Mouse (Mus musculus) hindbrain, embryonic 11.5 days (tissue): ENCODE measurements around the gene Cux1. TPM values are rescaled to one million over a fixed set of nuclear protein-coding genes. Genes with fewer than 3 reads are reported as not detected.
"Not testable (repeated sequence)": the region's sequence is repeated elsewhere in the genome, so short reads cannot be mapped to it uniquely, and the experiment has no call there.

Source experiments
- ATAC-seq: fragments of 200-750 bp; cut with Nextera tagmentation; 2 replicates; pipeline ENCODE4 v1.8.0; 2017; ENCODE audit warnings: mild to moderate bottlenecking, moderate TSS enrichment, moderate library complexity; ENCODE audit not compliant: low FRiP score
- DNase-seq: peaks from one replicate; pipeline ENCODE4 v3.0.0-alpha.2; 2015; ENCODE audit warnings: low spot score
- H3K27ac ChIP-seq: fragments of 300-500 bp; sonication (generic); 2 replicates; pipeline ENCODE4 v1.5.1; 2014; ENCODE audit warnings: mild to moderate bottlenecking, low read depth, low read length
- H3K27me3 ChIP-seq: fragments of 300-500 bp; sonication (generic); 2 replicates; pipeline ENCODE4 v1.6.1; 2014; ENCODE audit warnings: mild to moderate bottlenecking, low read length, moderate library complexity, mixed read lengths; ENCODE audit not compliant: control insufficient read depth, insufficient read depth
- H3K36me3 ChIP-seq: fragments of 300-500 bp; sonication (generic); 2 replicates; pipeline ENCODE4 v1.6.1; 2014; ENCODE audit warnings: mild to moderate bottlenecking, low read length, moderate library complexity, mixed read lengths; ENCODE audit not compliant: control insufficient read depth, insufficient read depth
- H3K4me1 ChIP-seq: fragments of 300-500 bp; sonication (generic); replicated peaks from 2 replicates; pipeline ENCODE4 v1.6.1; 2014; ENCODE audit warnings: low read length, mixed read lengths; ENCODE audit not compliant: control insufficient read depth, insufficient read depth
- H3K4me2 ChIP-seq: fragments of 300-500 bp; sonication (generic); replicated peaks from 2 replicates; pipeline ENCODE4 v1.6.1; 2014; ENCODE audit warnings: mild to moderate bottlenecking, low read depth, low read length
- H3K4me3 ChIP-seq: fragments of 300-500 bp; sonication (generic); 2 replicates; pipeline ENCODE4 v1.5.1; 2014; ENCODE audit warnings: low read depth, low read length
- H3K9ac ChIP-seq: fragments of 300-500 bp; sonication (generic); 2 replicates; pipeline ENCODE4 v1.6.1; 2014; ENCODE audit warnings: low read depth, low read length
- H3K9me3 ChIP-seq: fragments of 300-500 bp; sonication (generic); 2 replicates; pipeline ENCODE4 v1.6.1; 2016; ENCODE audit warnings: low read length; ENCODE audit not compliant: control insufficient read depth
- WGBS: fragments of 180-500 bp; shearing (Covaris S2); extraction: QIAGEN DNeasy Blood & Tissue Kit; methylation state at CpG from one replicate; pipeline ENCODE4 v1.1.7; 2014; 5-methylcytosine and 5-hydroxymethylcytosine counted together
- polyA plus RNA-seq: library from polyadenylated mRNA; unstranded; fragments of >200 nt; fragmentation: Nextera tagmentation; extraction: Ambion mirVana; gene quantifications from 2 replicates; pipeline ENCODE4 v1.2.1, GENCODE M21; 2014

Cux1 gene
- polyA plus RNA-seq, 1 experiment from 2014 or later, result 107 TPM

DNA sequence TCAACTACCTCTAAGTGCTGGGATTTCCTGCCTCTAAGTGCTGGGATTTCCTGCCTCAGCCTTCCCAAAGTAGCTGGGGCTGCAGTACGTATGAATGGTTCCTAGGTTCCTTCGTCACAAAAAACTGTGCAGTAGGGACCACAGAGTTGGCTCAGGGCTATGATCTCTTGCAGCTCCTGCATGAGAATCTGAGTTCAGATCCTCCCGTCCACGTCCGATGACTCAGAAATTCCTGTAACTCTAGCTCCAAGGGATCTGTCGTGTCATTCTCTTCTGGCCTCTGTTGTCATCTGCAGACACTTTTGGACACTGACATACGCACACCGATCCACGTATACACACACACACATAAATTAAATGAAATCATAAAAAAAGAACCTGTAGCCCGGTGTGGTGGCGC lies 354.6 kb downstream of the Cux1 start:
- Histone ChIP-seq H3K9me3 (no peaks in the 10 kb centered on the region; the same call in 1 of the 2 replicates), H3K9ac (no peak overlapping the region), H3K4me1 (no peaks in the 10 kb centered on the region), H3K36me3 (no peaks in the 10 kb centered on the region), H3K4me2 (no peak overlapping the region), H3K27ac (no peak overlapping the region), H3K4me3 (no peak overlapping the region), H3K27me3 (no peaks in the 10 kb centered on the region)
- WGBS, result 92% methylated on average over 11 of the region's 11 CpGs
- no peak for DNase-seq
- no peak for ATAC-seq

DNA sequence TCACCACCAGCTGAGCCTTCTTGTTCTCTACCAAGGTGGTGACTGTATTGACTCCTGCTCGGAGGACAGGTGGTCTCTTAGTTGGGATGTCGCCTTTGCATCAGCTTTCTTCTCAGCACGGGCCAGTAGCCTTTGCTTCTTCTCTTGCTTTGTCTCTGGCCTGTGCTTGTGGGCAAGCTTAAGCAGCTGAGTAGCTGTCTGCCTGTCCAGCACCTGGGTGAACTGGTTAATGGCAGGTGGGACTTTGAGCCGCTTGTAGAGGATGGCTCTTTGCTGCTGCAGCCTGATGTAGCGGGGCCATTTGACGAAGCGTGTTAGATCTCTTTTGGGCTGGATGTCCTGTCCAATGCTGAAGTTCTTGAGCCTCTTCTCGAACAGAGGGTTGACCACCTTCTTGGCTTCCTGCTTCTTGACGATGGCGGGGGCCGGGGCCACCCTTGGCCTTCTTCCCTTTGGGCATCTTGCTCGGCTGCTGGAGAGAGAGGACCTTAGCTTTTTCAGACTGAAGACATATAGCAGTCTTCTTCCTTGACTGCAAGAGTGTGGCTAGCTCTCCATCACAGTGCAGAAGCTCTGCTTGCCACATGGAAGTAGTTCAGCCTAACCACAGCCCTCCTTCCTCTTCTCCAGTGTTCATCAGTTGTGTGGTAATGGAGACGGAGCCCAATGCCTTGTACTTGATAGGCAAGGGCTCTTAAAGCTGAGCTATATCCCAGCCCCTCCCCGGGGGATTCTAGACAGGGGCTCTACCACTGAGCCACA lies 355.8 kb downstream of the Cux1 start:
- H3K36me3 ChIP-seq, H3K27ac ChIP-seq, H3K4me1 ChIP-seq, H3K4me2 ChIP-seq, H3K9ac ChIP-seq, H3K27me3 ChIP-seq, DNase-seq, H3K4me3 ChIP-seq, H3K9me3 ChIP-seq, ATAC-seq: not testable (repeated sequence)
- WGBS, result 90% methylated on average over 14 of the region's 14 CpGs

DNA sequence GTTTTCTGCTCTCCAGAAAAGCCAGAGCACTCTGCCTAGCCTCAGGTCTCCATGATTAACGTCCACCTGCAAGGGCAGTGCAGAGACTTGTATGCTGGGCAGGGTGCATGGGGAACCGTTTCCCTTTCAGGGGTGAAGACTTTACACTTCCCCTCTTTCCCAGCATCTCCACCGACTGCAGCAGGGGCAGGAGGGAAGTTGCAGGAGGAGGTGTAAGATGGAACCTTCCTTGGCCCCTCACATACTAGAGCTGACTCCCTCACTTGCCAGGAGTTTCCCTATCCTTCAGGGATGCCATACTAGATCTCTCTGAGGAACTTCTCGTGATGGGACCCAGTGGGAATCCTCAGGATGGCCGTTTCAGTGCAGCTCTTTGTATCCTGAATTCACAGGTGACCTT lies 356.7 kb downstream of the Cux1 start:
- Histone ChIP-seq H3K9ac (no peak overlapping the region), H3K36me3 (no peaks in the 10 kb centered on the region), H3K4me1 (no peaks in the 10 kb centered on the region), H3K4me3 (no peak overlapping the region), H3K27ac (no peak overlapping the region), H3K9me3 (no peaks in the 10 kb centered on the region; the same call in 1 of the 2 replicates), H3K27me3 (no peaks in the 10 kb centered on the region), H3K4me2 (no peak overlapping the region)
- ATAC-seq (no peak), DNase-seq (no peak)
- 70% methylated on average over 5 of the region's 5 CpGs for WGBS

- no peak overlapping the region for H3K27ac ChIP-seq
- no peaks in the 10 kb centered on the region for H3K4me1 ChIP-seq
- H3K36me3 ChIP-seq, result no peaks in the 10 kb centered on the region
- ATAC-seq (peak; percentile 57), DNase-seq (peak; percentile 89)
- H3K9me3 ChIP-seq, result no peaks in the 10 kb centered on the region
- no peak overlapping the region for H3K4me3 ChIP-seq
- no peaks in the 10 kb centered on the region for H3K27me3 ChIP-seq
- H3K4me2 ChIP-seq, result no peak overlapping the region
- WGBS, result 34% methylated on average over 7 of the region's 7 CpGs
- H3K9ac ChIP-seq, result no peak overlapping the region
Observed at GRCm38 (mm10) chr5:136201832-136202231, 365.5 kb downstream of the Cux1 start.

GRCm38 (mm10) chr5:136199526-136199925 lies 367.8 kb downstream of the Cux1 start:
- Histone ChIP-seq H3K4me1 (no peaks in the 10 kb centered on the region), H3K4me2 (peak overlapping the region; percentile 47), H3K36me3 (0 out of 2 replicates have a peak, but pooled peaks cover 3% of the 10 kb centered on the region), H3K27me3 (no peaks in the 10 kb centered on the region), H3K27ac (peak overlapping the region; percentile 54; the same call in 1 of the 2 replicates), H3K4me3 (peak overlapping the region; percentile 90), H3K9me3 (no peaks in the 10 kb centered on the region), H3K9ac (peak overlapping the region; percentile 74)
- WGBS, result 31% methylated on average over 11 of the region's 11 CpGs
- peak; percentile 37 for DNase-seq
- ATAC-seq, result no peak

DNA sequence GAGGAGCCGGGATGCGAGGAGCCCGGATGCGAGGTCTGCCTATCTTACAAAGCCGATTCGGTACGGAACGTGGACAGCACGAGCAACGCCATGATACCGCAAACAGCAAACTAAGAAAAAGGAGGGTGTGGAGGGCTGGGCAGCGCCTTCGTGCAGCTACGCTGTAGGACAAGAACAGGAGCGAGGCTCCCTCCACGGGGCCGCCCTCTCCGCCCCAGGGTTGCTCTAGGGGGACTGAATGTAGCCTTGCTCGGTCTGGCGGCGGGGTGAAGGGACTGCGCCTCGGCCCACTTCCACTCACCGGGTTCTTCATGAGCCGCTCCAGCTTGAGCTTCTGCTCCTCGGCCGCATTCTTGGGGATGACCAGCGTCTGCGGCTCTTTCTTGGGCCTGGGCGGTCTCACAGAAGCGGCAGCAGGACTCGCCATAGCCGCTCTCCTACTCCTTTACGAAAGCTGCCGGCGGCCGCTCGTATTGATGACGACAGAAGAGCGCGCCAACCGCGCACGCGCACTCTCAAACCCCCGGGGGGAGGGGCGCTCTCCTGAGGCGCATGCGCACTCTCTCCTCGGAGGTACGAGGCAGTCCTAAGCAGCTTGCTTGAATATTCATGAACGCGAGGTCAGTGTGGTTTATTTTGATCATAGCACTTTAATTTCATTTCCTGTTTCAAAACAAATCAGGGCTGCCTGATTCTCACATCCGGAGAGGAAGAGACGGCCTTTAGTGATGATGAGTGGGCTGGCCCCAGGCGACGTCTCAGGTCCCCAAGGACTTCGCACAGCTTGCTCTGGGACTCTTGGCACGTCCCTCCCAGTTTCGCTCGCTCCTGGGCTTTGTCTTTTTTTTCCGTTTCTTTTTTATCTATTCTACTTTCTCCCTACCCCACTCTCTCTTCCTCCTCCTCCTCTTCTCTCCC lies 368.6 kb downstream of the Cux1 start, which contains the start of gene Prkrip1:
TSS of gene Prkrip1 (minus strand) at position 490 of the 918 bp plus-strand sequence.
- peak within 1 kb of the TSS; percentile 90 for H3K4me3 ChIP-seq
- ATAC-seq (peak; percentile 87), DNase-seq (peak; percentile 100)
- peak within 1 kb of the TSS; percentile 96 for H3K4me2 ChIP-seq
- H3K9ac ChIP-seq, result peak within 1 kb of the TSS; percentile 74
- H3K27ac ChIP-seq, result peak within 1 kb of the TSS; percentile 54
- H3K4me1 ChIP-seq, result no peaks in the 10 kb centered on the region
- 0 out of 2 replicates have a peak, but pooled peaks cover 5% of the 10 kb centered on the region for H3K36me3 ChIP-seq
- H3K9me3 ChIP-seq, result no peaks in the 10 kb centered on the region
- H3K27me3 ChIP-seq, result no peaks in the 10 kb centered on the region
- whole genome bisulfite sequencing, result under 1% methylated on average over 62 of the region's 62 CpGs

Other genes with a start within 250 kb of the Cux1 start
- gene Myl10, start 125.7 kb upstream of the Cux1 start, polyA plus RNA-seq, result not detected in 2 replicates